Mouse (Mus musculus): ENCODE measurements around the gene Pick1.

GRCm38 (mm10) chr15:79288387-79288786, 59.4 kb downstream of the Pick1 start:
- no peak for TF ChIP-seq CTCF (IDR thresholded peaks at IDR 0.05; ENCODE audit: low read depth)
- TF ChIP-seq EP300 (IDR thresholded peaks at IDR 0.05; ENCODE audit: low read depth), result no peak

Measured in heart, postnatal 0 days (tissue).